In the genomic region with DNA sequence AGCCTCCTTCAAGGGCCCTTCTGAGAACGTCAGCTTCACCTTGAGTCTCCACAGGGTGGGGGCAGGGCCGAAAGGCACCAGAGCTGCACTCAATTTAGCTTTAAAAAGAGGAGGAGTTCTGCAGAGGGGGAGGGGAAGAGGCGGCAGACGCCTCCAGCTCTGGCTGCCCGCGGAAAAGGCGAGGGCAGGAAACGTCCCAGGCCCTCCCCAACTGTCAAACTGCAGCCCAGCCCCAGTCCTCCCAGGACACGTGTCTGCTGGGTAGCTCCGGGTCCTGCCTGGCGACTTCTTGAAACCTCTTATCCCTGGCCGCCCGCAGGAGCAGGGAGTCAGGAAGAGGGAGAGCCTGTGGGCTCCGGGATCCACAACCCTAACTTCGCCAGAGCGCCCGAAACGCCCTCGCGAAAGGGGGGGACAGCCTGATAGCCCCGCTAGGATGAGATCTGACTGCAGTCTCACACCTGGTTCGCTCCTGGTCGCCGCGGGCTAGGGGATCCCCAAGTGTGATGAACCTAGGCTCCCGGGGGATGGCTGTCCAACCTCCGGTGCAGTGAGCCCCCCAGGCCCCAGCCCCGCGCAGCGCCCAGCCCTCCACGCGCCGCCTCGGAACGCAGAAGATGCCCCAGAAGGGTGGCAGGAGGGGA, we compare ENCODE assay signal across 8 mouse cellular contexts. TPM values are rescaled to one million over a fixed set of nuclear protein-coding genes. Genes with fewer than 3 reads are reported as not detected.
DNase-seq lines count a peak whose midpoint lies in the region; ATAC-seq and TF ChIP-seq lines count a peak whose summit lies in the region.

No protein-coding gene starts in this region.

- H3K9ac ChIP-seq in lung, embryonic 14.5 days: peak overlapping the region; percentile 74

- H3K27ac ChIP-seq in hindbrain, embryonic 10.5 days: peak overlapping the region; percentile 88; the same call in 1 of the 2 replicates
- H3K27ac ChIP-seq in lung, embryonic 14.5 days (ENCODE audit: low read depth): no peak overlapping the region

- under 1% methylated on average over 35 of the region's 35 CpGs for WGBS in hindbrain, embryonic 10.5 days
- WGBS in lung, embryonic 14.5 days: 0% methylated on average over 33 of the region's 35 CpGs

- ATAC-seq in lung, embryonic 14.5 days (ENCODE audit: insufficient read depth): peak; percentile 81

- peak overlapping the region; percentile 79 for H3K4me3 ChIP-seq in hindbrain, embryonic 10.5 days
- peak overlapping the region; percentile 67 for H3K4me3 ChIP-seq in lung, embryonic 14.5 days (ENCODE audit: low read depth, low read length)

- H3K27me3 ChIP-seq in hindbrain, embryonic 10.5 days (ENCODE audit: insufficient read depth, poor library complexity, severe bottlenecking): peaks cover 17% of the 10 kb centered on the region; the same call in 1 of the 2 replicates
- H3K27me3 ChIP-seq in lung, embryonic 14.5 days (ENCODE audit: insufficient read depth, low read length): no peaks in the 10 kb centered on the region

- peak; percentile 68 for DNase-seq in MEL-GATA-1-ER (ENCODE audit: extremely low read depth, low read depth)
- peak; percentile 15 for DNase-seq in cerebellum, adult 9-10 months
- peak; percentile 43 to 56 for DNase-seq in frontal cortex, postnatal 10 days (ENCODE audit: low spot score in 2 of 2)
- DNase-seq in hindbrain, embryonic 10.5 days (ENCODE audit: low spot score): peak; percentile 64
- peak; percentile 52 for DNase-seq in layer of hippocampus, adult 9-11 months
- peak; percentile 85 for DNase-seq in lung, embryonic 14.5 days
- peak; percentile 13 for DNase-seq in ovary, postnatal 10 days (ENCODE audit: low spot score)
- DNase-seq in thymus, postnatal 10 days (ENCODE audit: low spot score in 2 of 2): peak; percentile 34 to 38

- no peak for TF ChIP-seq CTCF in lung, embryonic 14.5 days (IDR thresholded peaks at IDR 0.05; ENCODE audit: low read depth)

- peaks cover 19% of the 10 kb centered on the region for H3K4me1 ChIP-seq in hindbrain, embryonic 10.5 days (replicated peaks)
- no peaks in the 10 kb centered on the region for H3K4me1 ChIP-seq in lung, embryonic 14.5 days (ENCODE audit: insufficient read depth)

- peaks cover 6% of the 10 kb centered on the region for H3K9me3 ChIP-seq in hindbrain, embryonic 10.5 days
- no peaks in the 10 kb centered on the region for H3K9me3 ChIP-seq in lung, embryonic 14.5 days (ENCODE audit: low read depth, low read length)

- H3K4me2 ChIP-seq in lung, embryonic 14.5 days: peak overlapping the region; percentile 100

- peaks cover 3% of the 10 kb centered on the region; the same call in 1 of the 2 replicates for H3K36me3 ChIP-seq in hindbrain, embryonic 10.5 days
- no peaks in the 10 kb centered on the region for H3K36me3 ChIP-seq in lung, embryonic 14.5 days (ENCODE audit: insufficient read depth)

RNA-seq across cellular contexts. Expression of a gene that starts 0.9 kb away (rescaled TPM):
- polyA plus RNA-seq in hindbrain, embryonic 10.5 days (2016; fragmentation: Nextera tagmentation; extraction: Ambion mirVana): 3.0 and 4.3 TPM in 2 replicates
- 5.6 and 5.9 TPM in 2 replicates for polyA plus RNA-seq in lung, embryonic 14.5 days (2014; fragmentation: Nextera tagmentation; extraction: Ambion mirVana)

Comparison
In these comparisons a context has a peak if more than half of its experiments do, and no peak if none do; other contexts are left out.
1. DNase-seq: peak in every context shown above with its lines; median percentile 85 in lung, embryonic 14.5 days; 68 in MEL-GATA-1-ER; 64 in hindbrain, embryonic 10.5 days; 52 in layer of hippocampus, adult 9-11 months; 50 in frontal cortex, postnatal 10 days; 36 in thymus, postnatal 10 days; 15 in cerebellum, adult 9-10 months; 13 in ovary, postnatal 10 days.